24 mouse cellular contexts compared by ENCODE assay signal in the genomic region with DNA sequence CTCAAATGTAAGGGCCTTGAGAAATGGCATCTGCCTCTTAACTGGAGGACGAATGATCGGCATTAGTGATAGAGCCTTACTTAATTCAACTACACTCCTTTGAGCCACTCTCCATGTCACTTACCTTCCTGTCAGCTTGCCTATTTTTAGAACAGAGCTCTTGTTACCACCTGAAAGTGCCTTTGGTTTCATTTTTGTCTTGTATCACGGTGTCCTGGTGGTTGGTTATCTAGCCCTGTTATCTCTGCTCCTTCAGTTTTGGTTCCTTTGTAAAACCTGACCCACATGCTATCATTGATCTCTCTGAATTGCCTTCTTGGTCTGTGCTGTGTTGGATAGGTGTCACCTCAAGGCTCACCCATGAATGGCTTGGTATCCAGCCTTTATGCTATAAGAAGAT.
DNase-seq lines count a peak whose midpoint lies in the region; ATAC-seq and TF ChIP-seq lines count a peak whose summit lies in the region.
"Had no signal": no experiment of that assay in that cellular context is flagged by ENCODE, and none has a peak within 500 bp of the region (broad histone marks: within the 10 kb centered on the region; RNA-seq: fewer than 3 reads in every experiment).

No protein-coding gene starts in this region.

- no peak for DNase-seq in gastrocnemius, adult 2 months
- no peak for DNase-seq in gastrocnemius, postnatal 36 days
- peak; percentile 34 for DNase-seq in thymus, postnatal 25 days
- DNase-seq in thymus, adult 18-20 months = no peak
- peak; percentile 51 for DNase-seq in splenic B cell, adult 2 months (ENCODE audit: low read depth, low spot score)
- no peak for DNase-seq in cerebellum, adult 9-11 months
- DNase-seq: adrenal gland, adult 2 months; cerebellum, adult 11 months; cerebellum, postnatal 10 days; heart, postnatal 14 days; kidney, adult 18-20 months; liver; lung, postnatal 4 days; midbrain, embryonic 14.5 days; right cerebral cortex, postnatal 4 days had no signal

- H3K9ac ChIP-seq in forebrain, embryonic 15.5 days (replicated peaks) = no peak overlapping the region
- H3K9ac ChIP-seq: hindbrain, embryonic 12.5 days; neural tube, embryonic 13.5 days had no signal

- intact Hi-C loops in gastrocnemius, adult 2 months (cut with DNase I) = no loop called here
- intact Hi-C loops in gastrocnemius, postnatal 36 days (cut with DNase I) = no loop called here

- H3K4me3 ChIP-seq in gastrocnemius, adult 2 months = no peak overlapping the region
- H3K4me3 ChIP-seq in forebrain, embryonic 15.5 days = no peak overlapping the region
- H3K4me3 ChIP-seq: forebrain, embryonic 10.5 days; hindbrain, embryonic 12.5 days; limb, embryonic 10.5 days; neural tube, embryonic 13.5 days had no signal

- no peaks in the 10 kb centered on the region for H3K36me3 ChIP-seq in splenic B cell, adult 2 months (ENCODE audit: control insufficient read depth, insufficient read depth, low read length, poor library complexity, severe bottlenecking)
- no peaks in the 10 kb centered on the region for H3K36me3 ChIP-seq in forebrain, embryonic 15.5 days
- H3K36me3 ChIP-seq: forebrain, embryonic 10.5 days; hindbrain, embryonic 12.5 days; limb, embryonic 10.5 days; neural tube, embryonic 13.5 days had no signal

- no peaks in the 10 kb centered on the region for H3K27me3 ChIP-seq in splenic B cell, adult 2 months (ENCODE audit: control insufficient read depth, insufficient read depth, low read length, poor library complexity, severe bottlenecking)
- H3K27me3 ChIP-seq in forebrain, embryonic 15.5 days = no peaks in the 10 kb centered on the region
- H3K27me3 ChIP-seq: hindbrain, embryonic 12.5 days; neural tube, embryonic 13.5 days had no signal

- peak overlapping the region; percentile 28 for H3K27ac ChIP-seq in gastrocnemius, adult 2 months
- H3K27ac ChIP-seq in forebrain, embryonic 15.5 days (replicated peaks) = no peak overlapping the region
- H3K27ac ChIP-seq: forebrain, embryonic 10.5 days; hindbrain, embryonic 12.5 days; kidney, postnatal 0 days; limb, embryonic 10.5 days; neural tube, embryonic 13.5 days; stomach, postnatal 0 days had no signal

- no peaks in the 10 kb centered on the region for H3K9me3 ChIP-seq in forebrain, embryonic 15.5 days
- H3K9me3 ChIP-seq: forebrain, embryonic 10.5 days; hindbrain, embryonic 12.5 days; limb, embryonic 10.5 days; neural tube, embryonic 13.5 days had no signal

- no peaks in the 10 kb centered on the region for H3K4me1 ChIP-seq in forebrain, embryonic 15.5 days
- H3K4me1 ChIP-seq: forebrain, embryonic 10.5 days; hindbrain, embryonic 12.5 days; limb, embryonic 10.5 days; neural tube, embryonic 13.5 days had no signal

- WGBS in forebrain, embryonic 15.5 days = 91% methylated on average over 3 of the region's 3 CpGs

- ATAC-seq in activated CD4-positive, CD25-positive, alpha-beta regulatory T cell, adult 4 months = peak; percentile 84
- ATAC-seq in forebrain, embryonic 15.5 days (replicated peaks) = no peak

- no peak overlapping the region for H3K4me2 ChIP-seq in forebrain, embryonic 15.5 days (replicated peaks)
- H3K4me2 ChIP-seq: heart, embryonic 11.5 days; hindbrain, embryonic 12.5 days; neural tube, embryonic 13.5 days had no signal

- no peak for TF ChIP-seq CTCF in gastrocnemius, adult 2 months (IDR thresholded peaks at IDR 0.05)

Comparison
In these comparisons a context has a peak if more than half of its experiments do, and no peak if none do; other contexts are left out.
1. DNase-seq: peak in thymus, postnatal 25 days (single experiment) and splenic B cell, adult 2 months (single experiment); none in gastrocnemius, adult 2 months (single experiment), gastrocnemius, postnatal 36 days (0 of 2), thymus, adult 18-20 months (0 of 2) and cerebellum, adult 9-11 months (single experiment).